Mouse (Mus musculus) megakaryocyte, embryonic 14.5 days (primary cell): ENCODE measurements around the gene 2210016F16Rik.

ENCODE experiments used
- FLI1 ChIP-seq: IDR thresholded peaks from 2 replicates; pipeline ENCODE4 v1.6.1; 2012; ENCODE audit warnings: low read length, inconsistent platforms, mixed read lengths
- GATA1 ChIP-seq: IDR thresholded peaks from 3 replicates; pipeline ENCODE4 v1.6.1; 2012; ENCODE audit warnings: mixed read lengths, low read length, inconsistent platforms, borderline replicate concordance

DNA sequence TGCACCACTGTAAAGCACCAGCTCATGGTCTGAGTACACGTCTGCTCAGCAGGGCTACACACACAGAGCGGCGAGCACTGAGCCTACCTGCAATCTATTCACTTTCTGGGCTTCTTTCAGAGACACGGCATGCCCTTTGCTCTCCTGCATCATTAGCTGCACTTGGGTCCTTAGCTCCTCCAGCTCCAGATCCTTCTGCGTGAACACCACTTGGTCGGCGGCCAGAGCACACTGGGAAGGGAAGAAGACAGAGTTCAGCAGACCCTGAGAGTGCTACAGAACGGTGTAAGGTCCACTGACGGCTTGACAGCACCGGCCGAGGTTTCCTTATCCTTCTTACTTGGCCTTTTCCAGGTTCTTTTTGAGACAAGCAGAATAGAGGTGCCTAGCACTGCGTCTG lies 47.6 kb downstream of the 2210016F16Rik start:
- TF ChIP-seq GATA1 = no peak
- TF ChIP-seq FLI1 = no peak
